Mouse (Mus musculus) hindbrain, embryonic 14.5 days (tissue): ENCODE measurements at regions not wholly inside any gene's neighbourhood (a gene's known extent, or its start where the extent isn't known, plus 50 kb on each side); places are given as distances from the start of the nearest gene placed in this dataset.

Source experiments
- ATAC-seq: fragments of 200-750 bp; cut with Nextera tagmentation; 2 replicates; pipeline ENCODE4 v1.8.0; 2017; ENCODE audit warnings: moderate number of reproducible peaks, mild to moderate bottlenecking, moderate TSS enrichment, moderate library complexity; ENCODE audit not compliant: low FRiP score
- DNase-seq: peaks from one replicate; pipeline ENCODE4 v3.0.0-alpha.2; 2015; ENCODE audit warnings: low spot score
- H3K27ac ChIP-seq: fragments of 300-500 bp; sonication (generic); 2 replicates; pipeline ENCODE4 v1.5.1; 2014; ENCODE audit warnings: mild to moderate bottlenecking, moderate library complexity
- H3K27me3 ChIP-seq: fragments of 300-500 bp; sonication (generic); 2 replicates; pipeline ENCODE4 v1.6.1; 2014; ENCODE audit warnings: mild to moderate bottlenecking, low read length, mixed read lengths; ENCODE audit not compliant: control insufficient read depth, insufficient read depth
- H3K36me3 ChIP-seq: fragments of 300-500 bp; sonication (generic); replicated peaks from 2 replicates; pipeline ENCODE4 v1.6.1; 2014; ENCODE audit not compliant: control insufficient read depth, insufficient read depth
- H3K4me1 ChIP-seq: fragments of 300-500 bp; sonication (generic); replicated peaks from 2 replicates; pipeline ENCODE4 v1.6.1; 2014; ENCODE audit warnings: antibody characterized with exemption, low read length, mixed read lengths; ENCODE audit not compliant: control insufficient read depth, insufficient read depth
- H3K4me2 ChIP-seq: fragments of 300-500 bp; sonication (generic); replicated peaks from 2 replicates; pipeline ENCODE4 v1.6.1; 2014; ENCODE audit warnings: mild to moderate bottlenecking, moderate library complexity
- H3K4me3 ChIP-seq: fragments of 300-500 bp; sonication (generic); replicated peaks from 2 replicates; pipeline ENCODE4 v1.5.1; 2014; ENCODE audit warnings: mild to moderate bottlenecking, low read length
- H3K9ac ChIP-seq: fragments of 300-500 bp; sonication (generic); 2 replicates; pipeline ENCODE4 v1.6.1; 2014
- H3K9me3 ChIP-seq: fragments of 300-500 bp; sonication (generic); 2 replicates; pipeline ENCODE4 v1.6.1; 2016; ENCODE audit warnings: low read length; ENCODE audit not compliant: control insufficient read depth
- WGBS: fragments of 180-500 bp; shearing (Covaris S2); extraction: QIAGEN DNeasy Blood & Tissue Kit; methylation state at CpG from one replicate; pipeline ENCODE4 v1.1.7; 2014; 5-methylcytosine and 5-hydroxymethylcytosine counted together

DNA sequence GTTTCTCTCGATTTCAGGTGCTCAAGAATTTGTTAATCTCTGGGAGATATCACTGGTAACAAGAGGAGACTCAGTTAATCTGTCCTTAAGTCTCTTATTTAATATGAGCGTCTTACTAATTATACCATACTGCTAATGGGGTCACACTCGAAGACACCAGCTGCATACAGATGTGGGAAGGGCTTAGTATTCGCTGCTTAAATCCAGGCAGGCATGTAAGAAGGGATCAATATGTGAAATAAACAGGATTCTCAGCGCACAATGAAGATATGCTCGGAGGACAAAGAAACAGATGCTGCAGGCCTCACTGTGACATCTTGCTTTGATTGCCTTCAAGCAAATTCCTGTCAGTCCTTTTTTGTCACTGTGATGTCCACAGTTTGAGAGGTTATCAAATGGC lies 108.3 kb downstream of the Zwint start:
- Histone ChIP-seq H3K27me3 (no peaks in the 10 kb centered on the region), H3K36me3 (no peaks in the 10 kb centered on the region), H3K9me3 (no peaks in the 10 kb centered on the region), H3K4me3 (no peak overlapping the region), H3K27ac (no peak overlapping the region), H3K4me2 (no peak overlapping the region), H3K4me1 (no peaks in the 10 kb centered on the region; the same call in 1 of the 2 replicates), H3K9ac (no peak overlapping the region)
- DNase-seq, result no peak
- ATAC-seq, result no peak
- WGBS, result 38% methylated on average over 6 of the region's 6 CpGs

DNA sequence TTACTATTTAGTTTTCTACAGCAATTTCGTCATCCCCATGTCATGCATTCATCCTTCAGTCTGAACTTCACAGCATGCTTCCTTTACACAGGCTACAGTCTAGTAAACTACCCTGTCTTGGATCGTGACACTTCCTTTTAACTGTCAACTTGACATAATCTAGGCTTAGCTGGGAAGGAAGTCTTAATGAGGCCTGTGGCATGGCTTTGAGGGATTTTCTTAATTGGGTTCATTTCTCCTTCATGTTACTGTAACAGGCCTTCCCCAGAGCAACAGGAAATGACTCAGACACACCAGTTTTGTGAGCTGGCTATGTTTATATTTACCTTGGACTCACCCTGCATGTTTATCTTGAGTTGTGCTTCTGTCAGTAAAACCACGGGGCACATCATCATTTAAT lies 123.7 kb downstream of the Zwint start:
- DNase-seq, result no peak
- WGBS, result 56% methylated on average over 3 of the region's 3 CpGs
- H3K9ac ChIP-seq, result no peak overlapping the region

DNA sequence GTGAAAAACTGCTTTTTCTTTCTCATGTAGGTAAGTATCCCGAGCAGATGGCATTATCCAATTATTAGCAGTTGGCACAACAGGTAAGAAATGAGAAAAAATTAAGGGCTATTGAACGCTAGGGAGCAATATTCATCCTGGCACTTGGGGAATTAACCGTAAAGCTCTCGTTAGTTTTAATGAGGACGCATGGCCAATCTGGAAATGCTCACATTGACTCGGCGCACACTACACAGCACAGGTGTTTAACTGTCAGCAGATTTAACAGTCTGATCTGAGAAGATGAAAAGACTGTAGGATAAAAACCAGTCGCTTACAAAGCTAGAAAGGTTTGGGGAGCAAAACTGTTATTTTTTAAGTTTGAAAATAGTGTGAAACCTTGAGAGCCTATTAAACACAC lies 157.0 kb downstream of the Zwint start:
- Histone ChIP-seq H3K4me3 (no peak overlapping the region), H3K4me1 (no peaks in the 10 kb centered on the region), H3K4me2 (no peak overlapping the region), H3K27ac (no peak overlapping the region), H3K36me3 (no peaks in the 10 kb centered on the region), H3K27me3 (no peaks in the 10 kb centered on the region), H3K9ac (no peak overlapping the region), H3K9me3 (no peaks in the 10 kb centered on the region)
- ATAC-seq (no peak), DNase-seq (peak; percentile 27)
- WGBS, result 74% methylated on average over 8 of the region's 8 CpGs

More for the DNA sequence above, 123.7 kb downstream of the Zwint start:
- Histone ChIP-seq H3K4me1 (no peaks in the 10 kb centered on the region), H3K27ac (no peak overlapping the region), H3K27me3 (no peaks in the 10 kb centered on the region), H3K9me3 (no peaks in the 10 kb centered on the region), H3K4me2 (no peak overlapping the region), H3K4me3 (no peak overlapping the region), H3K36me3 (no peaks in the 10 kb centered on the region)
- no peak for ATAC-seq

DNA sequence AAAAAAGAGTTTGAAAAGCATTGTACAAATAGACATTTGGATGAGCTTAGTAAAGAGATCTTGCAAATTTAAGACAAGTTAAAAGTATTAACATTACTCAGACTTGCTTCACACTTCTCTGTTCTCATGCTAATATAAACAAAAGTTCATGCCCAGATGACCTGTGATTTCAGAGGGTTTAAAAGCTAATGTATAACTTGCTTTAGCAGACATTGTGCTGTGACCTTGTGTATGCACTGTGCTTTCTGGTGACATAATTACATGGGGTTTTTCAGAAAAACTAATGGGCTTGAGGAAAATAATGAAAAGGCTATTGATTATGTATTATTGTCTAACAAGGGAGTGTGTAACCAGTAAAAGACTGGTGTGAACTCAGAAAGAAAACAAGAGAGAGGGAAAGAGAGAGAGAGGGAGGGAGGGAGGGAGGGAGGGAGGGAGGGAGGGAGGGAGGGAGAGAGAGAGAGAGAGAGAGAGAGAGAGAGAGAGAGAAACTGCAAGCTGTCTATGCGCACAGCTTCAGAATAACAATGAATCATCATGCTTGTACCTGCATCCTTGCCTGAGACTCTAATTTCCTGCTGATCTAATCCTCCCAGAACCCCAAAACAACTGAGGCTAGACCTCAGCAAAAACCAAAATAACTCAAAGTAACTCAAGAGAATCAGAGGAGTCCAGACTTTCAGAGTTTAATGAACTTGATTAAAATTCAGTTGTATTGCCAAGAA lies 192.9 kb downstream of the Zwint start:
- Histone ChIP-seq H3K9me3 (no peaks in the 10 kb centered on the region), H3K4me3 (no peak overlapping the region), H3K36me3 (no peaks in the 10 kb centered on the region), H3K27ac (no peak overlapping the region), H3K4me1 (no peaks in the 10 kb centered on the region), H3K4me2 (no peak overlapping the region), H3K27me3 (no peaks in the 10 kb centered on the region), H3K9ac (no peak overlapping the region)
- ATAC-seq (no peak), DNase-seq (no peak)
- 82% methylated on average over 1 of the region's 1 CpGs for WGBS

DNA sequence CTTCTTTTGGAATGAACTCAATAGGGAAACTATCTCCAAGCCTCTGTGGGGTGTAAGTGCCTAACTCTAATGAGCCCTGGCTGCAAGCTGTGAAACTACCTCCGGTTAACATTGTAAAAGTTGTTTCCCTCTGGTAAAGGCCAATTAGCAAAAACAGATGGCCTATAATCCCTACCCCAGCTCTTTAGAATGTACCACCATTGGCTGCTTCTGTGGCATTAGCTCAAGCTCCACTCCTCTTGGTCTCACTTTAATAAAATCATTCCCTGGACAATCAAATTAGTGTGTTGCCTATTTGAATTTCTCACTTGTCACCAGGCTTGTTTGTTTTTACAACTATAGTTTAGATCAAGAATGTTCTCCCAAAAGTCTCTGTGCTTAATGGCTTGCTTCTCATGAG lies 213.3 kb downstream of the Zwint start:
- WGBS, result 53% methylated on average over 1 of the region's 1 CpGs
- H3K27ac ChIP-seq, result no peak overlapping the region
- no peaks in the 10 kb centered on the region for H3K4me1 ChIP-seq
- H3K4me3 ChIP-seq, result no peak overlapping the region
- H3K27me3 ChIP-seq, result no peaks in the 10 kb centered on the region
- no peak for DNase-seq
- H3K36me3 ChIP-seq, result no peaks in the 10 kb centered on the region
- no peaks in the 10 kb centered on the region for H3K9me3 ChIP-seq
- no peak overlapping the region for H3K9ac ChIP-seq
- ATAC-seq, result no peak
- no peak overlapping the region for H3K4me2 ChIP-seq
